16 mouse cellular contexts compared by ENCODE assay signal in the genomic region with DNA sequence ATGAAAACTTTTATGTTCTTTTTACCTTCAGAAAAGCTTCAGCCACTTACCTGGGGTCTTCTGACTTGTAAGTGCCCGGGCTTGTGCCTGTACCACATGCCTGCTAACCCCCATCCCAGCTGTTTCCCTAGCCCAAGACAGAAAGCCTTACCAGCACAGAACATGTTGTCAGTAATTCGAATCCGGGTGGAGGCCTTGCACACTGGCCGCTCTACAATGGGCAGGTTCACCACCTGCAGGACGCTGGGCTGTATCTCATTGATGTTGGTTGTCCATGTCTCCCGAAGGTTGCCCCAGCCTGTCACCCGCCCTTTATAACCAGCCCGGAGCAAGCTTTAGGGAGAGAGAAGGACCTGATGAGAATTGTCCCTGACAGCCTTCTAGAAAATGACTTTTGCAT.
"Had no signal": no experiment of that assay in that cellular context is flagged by ENCODE, and none has a peak within 500 bp of the region (broad histone marks: within the 10 kb centered on the region; RNA-seq: fewer than 3 reads in every experiment).

No protein-coding gene starts in this region.

- H3K4me1 ChIP-seq: neural tube, embryonic 13.5 days; neural tube, embryonic 15.5 days; stomach, embryonic 15.5 days had no signal

- H3K9me3 ChIP-seq: neural tube, embryonic 13.5 days; neural tube, embryonic 15.5 days; stomach, embryonic 15.5 days had no signal

- H3K4me3 ChIP-seq: neural tube, embryonic 13.5 days; neural tube, embryonic 15.5 days; stomach, embryonic 15.5 days had no signal

- DNase-seq: retina, postnatal 1 day; right cerebral cortex, adult 18-20 months; right cerebral cortex, postnatal 14 days; right cerebral cortex, postnatal 25 days; right cerebral cortex, postnatal 4 days; spleen, adult 18-20 months; thymus, adult 18-20 months; thymus, adult 2 months; thymus, postnatal 14 days; thymus, postnatal 25 days; thymus, postnatal 36 days; thymus, postnatal 4 days had no signal

- H3K27me3 ChIP-seq: neural tube, embryonic 13.5 days; neural tube, embryonic 15.5 days; stomach, embryonic 15.5 days had no signal

- H3K36me3 ChIP-seq: stomach, embryonic 15.5 days had no signal

- H3K27ac ChIP-seq: neural tube, embryonic 13.5 days; neural tube, embryonic 15.5 days; stomach, embryonic 15.5 days; stomach, postnatal 0 days had no signal
